Mouse (Mus musculus) liver, adult 2 months (tissue): ENCODE results near the gene Ttll8.
A peak's percentile ranks its signal among the peaks of the same experiment; 100 is the strongest.

ENCODE experiments used
- CTCF ChIP-seq: fragments of 200-500 bp; IDR thresholded peaks from 2 replicates; pipeline ENCODE4 v1.5.1; 2011; ENCODE audit warnings: low read depth, low read length, control low read depth
- POLR2A ChIP-seq: fragments of 200-500 bp; IDR thresholded peaks from 2 replicates; pipeline ENCODE4 v1.6.1; 2011; ENCODE audit warnings: low read length, control low read depth; ENCODE audit not compliant: insufficient read depth; ENCODE audit errors: extremely low read depth

DNA sequence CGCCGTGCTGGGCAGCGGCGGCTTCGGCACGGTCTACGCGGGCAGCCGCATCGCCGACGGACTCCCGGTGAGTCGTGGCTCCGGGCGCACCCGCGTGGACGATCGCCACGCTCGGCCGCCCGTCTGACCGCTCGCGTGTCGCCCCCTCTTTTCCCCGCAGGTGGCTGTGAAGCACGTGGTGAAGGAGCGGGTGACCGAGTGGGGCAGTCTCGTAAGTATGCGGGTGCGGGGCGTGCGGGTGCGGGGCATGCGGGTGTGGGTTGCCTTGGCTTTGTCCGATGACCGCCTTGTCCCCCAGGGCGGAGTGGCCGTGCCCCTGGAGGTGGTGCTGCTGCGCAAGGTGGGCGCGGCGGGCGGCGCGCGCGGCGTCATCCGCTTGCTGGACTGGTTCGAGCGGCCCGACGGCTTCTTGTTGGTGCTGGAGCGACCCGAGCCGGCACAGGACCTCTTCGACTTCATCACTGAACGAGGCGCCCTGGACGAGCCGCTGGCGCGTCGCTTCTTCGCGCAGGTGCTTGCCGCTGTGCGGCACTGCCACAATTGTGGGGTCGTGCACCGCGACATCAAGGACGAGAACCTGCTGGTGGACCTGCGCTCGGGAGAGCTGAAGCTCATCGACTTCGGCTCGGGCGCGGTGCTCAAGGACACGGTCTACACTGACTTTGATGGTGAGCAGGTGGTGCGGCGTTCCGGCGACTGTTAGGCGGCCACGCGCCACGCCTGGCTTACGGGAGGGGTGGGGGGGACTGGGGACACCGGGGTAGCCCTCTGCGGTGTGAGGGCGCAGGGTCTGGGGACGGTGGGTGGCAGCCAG lies 91.1 kb downstream of the Ttll8 start:
- 0 out of 2 replicates have a peak, but pooled peaks have one; percentile 1 for TF ChIP-seq CTCF
- TF ChIP-seq POLR2A = no peak
